Comparison of ENCODE assay signal across 26 mouse cellular contexts in genomic region chr19:34748992-34749391, GRCm38 (mm10). TPM values are rescaled to one million over a fixed set of nuclear protein-coding genes. Genes with fewer than 3 reads are reported as not detected.
DNase-seq lines count a peak whose midpoint lies in the region; ATAC-seq and TF ChIP-seq lines count a peak whose summit lies in the region.
"Had no signal": no experiment of that assay in that cellular context is flagged by ENCODE, and none has a peak within 500 bp of the region (broad histone marks: within the 10 kb centered on the region; RNA-seq: fewer than 3 reads in every experiment).

No protein-coding gene starts in this region.

- H3K9me3 ChIP-seq in intestine, embryonic 14.5 days (ENCODE audit: control insufficient read depth, low read length) = no peaks in the 10 kb centered on the region
- no peaks in the 10 kb centered on the region for H3K9me3 ChIP-seq in intestine, postnatal 0 days (ENCODE audit: control insufficient read depth)
- H3K9me3 ChIP-seq: forebrain, embryonic 10.5 days; forebrain, embryonic 13.5 days; G1E; heart, embryonic 12.5 days; heart, embryonic 15.5 days; hindbrain, embryonic 10.5 days; hindbrain, embryonic 13.5 days had no signal

- H3K9ac ChIP-seq in intestine, embryonic 14.5 days (ENCODE audit: low read length) = no peak overlapping the region
- no peak overlapping the region for H3K9ac ChIP-seq in intestine, postnatal 0 days (ENCODE audit: low read depth, low read length)
- H3K9ac ChIP-seq: forebrain, embryonic 13.5 days; heart, embryonic 12.5 days; heart, embryonic 15.5 days; hindbrain, embryonic 13.5 days had no signal

- 64% methylated on average over 2 of the region's 2 CpGs for WGBS in intestine, embryonic 14.5 days
- WGBS in intestine, postnatal 0 days = 83% methylated on average over 2 of the region's 2 CpGs

- no peak overlapping the region for H3K4me3 ChIP-seq in intestine, embryonic 14.5 days (ENCODE audit: low read depth, low read length)
- H3K4me3 ChIP-seq in intestine, postnatal 0 days (ENCODE audit: low read depth, low read length) = no peak overlapping the region
- H3K4me3 ChIP-seq: forebrain, embryonic 10.5 days; forebrain, embryonic 13.5 days; heart, embryonic 12.5 days; heart, embryonic 15.5 days; hindbrain, embryonic 10.5 days; hindbrain, embryonic 13.5 days had no signal

- no peak overlapping the region for H3K4me2 ChIP-seq in intestine, embryonic 14.5 days (ENCODE audit: low read length)
- no peak overlapping the region for H3K4me2 ChIP-seq in intestine, postnatal 0 days (replicated peaks; ENCODE audit: low read depth)
- H3K4me2 ChIP-seq: forebrain, embryonic 13.5 days; heart, embryonic 12.5 days; heart, embryonic 15.5 days; hindbrain, embryonic 13.5 days had no signal

- H3K27me3 ChIP-seq in intestine, embryonic 14.5 days (replicated peaks; ENCODE audit: control insufficient read depth, insufficient read depth, low read length) = peaks cover 14% of the 10 kb centered on the region
- no peaks in the 10 kb centered on the region; the same call in 1 of the 2 replicates for H3K27me3 ChIP-seq in intestine, postnatal 0 days (replicated peaks; ENCODE audit: control insufficient read depth, insufficient read depth, low read length)
- H3K27me3 ChIP-seq: CH12.LX; heart, embryonic 12.5 days; heart, embryonic 15.5 days had no signal

- peaks cover 4% of the 10 kb centered on the region; the same call in 1 of the 2 replicates for H3K4me1 ChIP-seq in intestine, embryonic 14.5 days (replicated peaks; ENCODE audit: control insufficient read depth, insufficient read depth, low read length)
- no peaks in the 10 kb centered on the region for H3K4me1 ChIP-seq in intestine, postnatal 0 days (replicated peaks; ENCODE audit: control insufficient read depth, insufficient read depth, low read length)

- ATAC-seq in intestine, embryonic 14.5 days (replicated peaks; ENCODE audit: low FRiP score, low TSS enrichment, low read depth) = no peak
- no peak for ATAC-seq in intestine, postnatal 0 days
- ATAC-seq: forebrain, embryonic 13.5 days; forebrain, embryonic 16.5 days; Patski had no signal

- DNase-seq in intestine, embryonic 14.5 days (ENCODE audit: low spot score) = peak; percentile 12
- DNase-seq in kidney, adult 9 months = peak; percentile 52
- no peak for DNase-seq in kidney, postnatal 10 days
- DNase-seq in kidney, postnatal 25 days = peak; percentile 39 to 62
- no peak for DNase-seq in kidney, postnatal 4 days
- DNase-seq: adrenal gland, postnatal 10 days; adrenal gland, postnatal 36 days; B cell, adult 2 months; cerebellum, adult 18-20 months; cerebellum, adult 9-10 months; cerebellum, postnatal 14 days; gastrocnemius, postnatal 10 days; gastrocnemius, postnatal 36 days; heart, postnatal 10 days; heart, postnatal 36 days had no signal

- TF ChIP-seq CTCF in intestine, postnatal 0 days (IDR thresholded peaks at IDR 0.05; ENCODE audit: low read depth) = no peak

- H3K36me3 ChIP-seq in intestine, embryonic 14.5 days (ENCODE audit: control insufficient read depth, insufficient read depth, low read length) = no peaks in the 10 kb centered on the region
- no peaks in the 10 kb centered on the region for H3K36me3 ChIP-seq in intestine, postnatal 0 days (ENCODE audit: control insufficient read depth, insufficient read depth)
- H3K36me3 ChIP-seq: forebrain, embryonic 10.5 days; G1E; heart, embryonic 12.5 days; heart, embryonic 15.5 days; hindbrain, embryonic 10.5 days; hindbrain, embryonic 13.5 days had no signal

- no peak overlapping the region for H3K27ac ChIP-seq in intestine, embryonic 14.5 days (ENCODE audit: low read depth)
- no peak overlapping the region for H3K27ac ChIP-seq in intestine, postnatal 0 days (ENCODE audit: low read depth, low read length)
- H3K27ac ChIP-seq: forebrain, embryonic 10.5 days; forebrain, embryonic 13.5 days; heart, embryonic 15.5 days; hindbrain, embryonic 10.5 days; hindbrain, embryonic 13.5 days had no signal

RNA-seq across cellular contexts. Expression of gene Slc16a12, which starts 1.9 kb away (rescaled TPM):
- polyA plus RNA-seq in intestine, embryonic 14.5 days (2014; fragmentation: Nextera tagmentation; extraction: Ambion mirVana) = 3.9 and 5.1 TPM in 2 replicates
- 5.3 and 6.8 TPM in 2 replicates for polyA plus RNA-seq in intestine, postnatal 0 days (2015; fragmentation: Nextera tagmentation; extraction: Ambion mirVana)
- polyA plus RNA-seq: G1E had no signal

Comparison
In these comparisons a context has a peak if more than half of its experiments do, and no peak if none do; other contexts are left out.
1. DNase-seq: peak in intestine, embryonic 14.5 days (single experiment), kidney, adult 9 months (single experiment) and kidney, postnatal 25 days (2 of 2); none in kidney, postnatal 10 days (single experiment) and kidney, postnatal 4 days (0 of 2).